23 mouse cellular contexts compared by ENCODE assay signal in the genomic region with DNA sequence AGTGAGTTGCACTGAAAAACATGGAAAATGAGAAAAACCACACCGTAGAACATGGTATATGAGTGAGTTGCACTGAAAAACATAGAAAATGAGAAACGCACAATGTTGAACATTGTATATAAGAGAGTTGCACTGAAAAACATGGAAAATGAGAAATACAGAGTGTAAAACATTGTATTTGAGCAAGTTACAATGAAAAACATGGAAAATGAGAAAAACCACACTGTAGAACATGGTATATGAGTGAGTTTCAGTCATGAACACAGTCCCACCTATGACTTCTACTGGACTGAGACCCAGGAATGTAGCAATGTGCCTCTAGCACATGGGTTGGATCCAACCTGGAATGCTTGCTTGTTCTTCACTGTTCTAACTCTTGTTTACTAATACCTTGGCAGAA.
A peak's percentile ranks its signal among the peaks of the same experiment; 100 is the strongest.
DNase-seq lines count a peak whose midpoint lies in the region; ATAC-seq and TF ChIP-seq lines count a peak whose summit lies in the region.
"Had no signal": no experiment of that assay in that cellular context is flagged by ENCODE, and none has a peak within 500 bp of the region (broad histone marks: within the 10 kb centered on the region; RNA-seq: fewer than 3 reads in every experiment).

No protein-coding gene starts in this region.

- 92% methylated on average over 2 of the region's 2 CpGs for WGBS in forebrain, embryonic 16.5 days
- 77% methylated on average over 2 of the region's 2 CpGs for WGBS in forebrain, embryonic 13.5 days

- ATAC-seq in G1E (ENCODE audit: extremely low read depth, insufficient number of reproducible peaks, low FRiP score, poor library complexity, severe bottlenecking) (peak; percentile 15; the same call in 1 of the 2 replicates), Patski (no peak)
- no peak for ATAC-seq in forebrain, embryonic 16.5 days
- no peak for ATAC-seq in forebrain, embryonic 13.5 days
- no peak for ATAC-seq in megakaryocyte, adult 5-6 weeks (ENCODE audit: poor library complexity, severe bottlenecking)
- ATAC-seq: activated CD4-positive, CD25-positive, alpha-beta regulatory T cell, adult 4 months; CD4-positive, CD25-positive, alpha-beta regulatory T cell, adult 4 months; forebrain, embryonic 15.5 days had no signal

- CTCF ChIA-PET in Patski (lab: Charles Lee) = no interaction called here

- no peaks in the 10 kb centered on the region for H3K27me3 ChIP-seq in G1E (ENCODE audit: insufficient read depth, low read length)
- no peaks in the 10 kb centered on the region for H3K27me3 ChIP-seq in Patski
- H3K27me3 ChIP-seq in forebrain, embryonic 16.5 days (replicated peaks; ENCODE audit: control insufficient read depth, insufficient read depth, low read length) = no peaks in the 10 kb centered on the region
- H3K27me3 ChIP-seq in forebrain, embryonic 13.5 days = no peaks in the 10 kb centered on the region
- H3K27me3 ChIP-seq: CH12.LX; embryonic facial prominence, embryonic 12.5 days; forebrain, embryonic 12.5 days; forebrain, embryonic 15.5 days had no signal

- in situ Hi-C loops in Patski (cut with MboI; ENCODE audit: low pct_unique_long_range_greater_than_20kb) = no loop called here

- no peak overlapping the region for H3K4me3 ChIP-seq in G1E (ENCODE audit: low read depth, low read length)
- no peak overlapping the region for H3K4me3 ChIP-seq in forebrain, embryonic 16.5 days (replicated peaks; ENCODE audit: low read length)
- H3K4me3 ChIP-seq in forebrain, embryonic 13.5 days = no peak overlapping the region
- H3K4me3 ChIP-seq: embryonic facial prominence, embryonic 10.5 days; embryonic facial prominence, embryonic 12.5 days; forebrain, embryonic 10.5 days; forebrain, embryonic 12.5 days; forebrain, embryonic 15.5 days had no signal

- H3K4me2 ChIP-seq in forebrain, embryonic 16.5 days (ENCODE audit: low read length) = no peak overlapping the region
- H3K4me2 ChIP-seq in forebrain, embryonic 13.5 days = no peak overlapping the region
- H3K4me2 ChIP-seq: embryonic facial prominence, embryonic 12.5 days; forebrain, embryonic 12.5 days; forebrain, embryonic 15.5 days had no signal

- no peaks in the 10 kb centered on the region for H3K4me1 ChIP-seq in G1E (ENCODE audit: insufficient read depth, low read depth, low read length)
- H3K4me1 ChIP-seq in forebrain, embryonic 16.5 days (replicated peaks; ENCODE audit: control insufficient read depth, insufficient read depth, low read length) = no peaks in the 10 kb centered on the region
- no peaks in the 10 kb centered on the region for H3K4me1 ChIP-seq in forebrain, embryonic 13.5 days
- H3K4me1 ChIP-seq: embryonic facial prominence, embryonic 10.5 days; embryonic facial prominence, embryonic 12.5 days; forebrain, embryonic 10.5 days; forebrain, embryonic 12.5 days; forebrain, embryonic 15.5 days had no signal

- DNase-seq in gastrocnemius, postnatal 10 days = peak; percentile 34
- DNase-seq in gastrocnemius, postnatal 25 days = no peak
- DNase-seq in G1E (ENCODE audit: low spot score) (no peak), Patski (ENCODE audit: low read depth, low spot score) (peak; percentile 95)
- DNase-seq: adrenal gland, adult 2 months; adrenal gland, postnatal 14 days; adrenal gland, postnatal 36 days; B cell, adult 2 months; cerebellum, adult 11-12 months; cerebellum, adult 2 months; cerebellum, adult 9-10 months; cerebellum, postnatal 10 days had no signal

- no peaks in the 10 kb centered on the region for H3K36me3 ChIP-seq in G1E (replicated peaks)
- H3K36me3 ChIP-seq in forebrain, embryonic 16.5 days (ENCODE audit: control insufficient read depth, insufficient read depth) = no peaks in the 10 kb centered on the region
- H3K36me3 ChIP-seq in forebrain, embryonic 13.5 days (ENCODE audit: poor library complexity, severe bottlenecking) = no peaks in the 10 kb centered on the region
- H3K36me3 ChIP-seq: embryonic facial prominence, embryonic 10.5 days; embryonic facial prominence, embryonic 12.5 days; forebrain, embryonic 10.5 days; forebrain, embryonic 12.5 days; forebrain, embryonic 15.5 days had no signal

- H3K9ac ChIP-seq in forebrain, embryonic 16.5 days (replicated peaks; ENCODE audit: low read depth, low read length) = no peak overlapping the region
- H3K9ac ChIP-seq in forebrain, embryonic 13.5 days = no peak overlapping the region
- H3K9ac ChIP-seq: embryonic facial prominence, embryonic 12.5 days; forebrain, embryonic 12.5 days; forebrain, embryonic 15.5 days had no signal

- H3K9me3 ChIP-seq in G1E (replicated peaks) = peaks cover 2% of the 10 kb centered on the region; the same call in 1 of the 2 replicates
- no peaks in the 10 kb centered on the region for H3K9me3 ChIP-seq in forebrain, embryonic 16.5 days (ENCODE audit: control insufficient read depth, low read length)
- no peaks in the 10 kb centered on the region for H3K9me3 ChIP-seq in forebrain, embryonic 13.5 days (replicated peaks)
- H3K9me3 ChIP-seq: embryonic facial prominence, embryonic 10.5 days; embryonic facial prominence, embryonic 12.5 days; forebrain, embryonic 10.5 days; forebrain, embryonic 12.5 days; forebrain, embryonic 15.5 days had no signal

- POLR2A ChIA-PET in Patski (lab: Charles Lee) = no interaction called here

- H3K27ac ChIP-seq in forebrain, embryonic 16.5 days (ENCODE audit: low read length) = no peak overlapping the region
- H3K27ac ChIP-seq in forebrain, embryonic 13.5 days = no peak overlapping the region
- H3K27ac ChIP-seq: embryonic facial prominence, embryonic 10.5 days; embryonic facial prominence, embryonic 12.5 days; forebrain, embryonic 10.5 days; forebrain, embryonic 12.5 days; forebrain, embryonic 15.5 days had no signal

- no peak for TF ChIP-seq CTCF in G1E (IDR thresholded peaks at IDR 0.05; ENCODE audit: low read depth, low read length)
- TF ChIP-seq CTCF in Patski (IDR thresholded peaks at IDR 0.05) = no peak

Comparison
In these comparisons a context has a peak if more than half of its experiments do, and no peak if none do; other contexts are left out.
1. DNase-seq: peak in gastrocnemius, postnatal 10 days (single experiment) and Patski (single experiment); none in gastrocnemius, postnatal 25 days (single experiment) and G1E (single experiment).